Mouse (Mus musculus): ENCODE results near the gene Gm10188.

The Gm10188 gene

GRCm38 (mm10) chr1:132229667-132230066 lies at the start of gene Gm10188:
TSS of gene Gm10188 (minus strand) at chr1:132229767.
- no peak for DNase-seq (ENCODE audit: inconsistent age in 2 of 2, low spot score in 1 of 2)

- peak; percentile 93 to 95 for DNase-seq (ENCODE audit: inconsistent age in 2 of 2, low spot score in 1 of 2)
These were observed 47.6 kb upstream of the Gm10188 start for GRCm38 (mm10) chr1:132277124-132277523.

- DNase-seq (ENCODE audit: inconsistent age in 2 of 2, low spot score in 1 of 2), result peak; percentile 56 to 79
These were observed 47.1 kb upstream of the Gm10188 start for GRCm38 (mm10) chr1:132276694-132277093.

- no peak for DNase-seq (ENCODE audit: inconsistent age in 2 of 2, low spot score in 1 of 2)
These were observed 41.7 kb upstream of the Gm10188 start for GRCm38 (mm10) chr1:132271237-132271636.

GRCm38 (mm10) chr1:132268418-132269060 lies 39.0 kb upstream of the Gm10188 start:
- no peak for DNase-seq (ENCODE audit: inconsistent age in 2 of 2, low spot score in 1 of 2)

GRCm38 (mm10) chr1:132267959-132268358 lies 38.4 kb upstream of the Gm10188 start:
- DNase-seq (ENCODE audit: inconsistent age in 2 of 2, low spot score in 1 of 2), result peak in 1 of 2 experiments; percentile 62

- DNase-seq (ENCODE audit: inconsistent age in 2 of 2, low spot score in 1 of 2), result peak; percentile 56 to 84
These were observed 37.4 kb upstream of the Gm10188 start for GRCm38 (mm10) chr1:132266791-132267557.

- no peak for DNase-seq (ENCODE audit: inconsistent age in 2 of 2, low spot score in 1 of 2)
These were observed 36.4 kb upstream of the Gm10188 start for GRCm38 (mm10) chr1:132265936-132266335.

GRCm38 (mm10) chr1:132265211-132265859 lies 35.8 kb upstream of the Gm10188 start:
- DNase-seq (ENCODE audit: inconsistent age in 2 of 2, low spot score in 1 of 2), result no peak

- DNase-seq (ENCODE audit: inconsistent age in 2 of 2, low spot score in 1 of 2), result peak; percentile 70 to 74
These were observed 35.0 kb upstream of the Gm10188 start for GRCm38 (mm10) chr1:132264577-132264976.

GRCm38 (mm10) chr1:132263618-132264017 lies 34.1 kb upstream of the Gm10188 start:
- DNase-seq (ENCODE audit: inconsistent age in 2 of 2, low spot score in 1 of 2), result no peak

GRCm38 (mm10) chr1:132261058-132261457 lies 31.5 kb upstream of the Gm10188 start:
- no peak for DNase-seq (ENCODE audit: inconsistent age in 2 of 2, low spot score in 1 of 2)

- DNase-seq (ENCODE audit: inconsistent age in 2 of 2, low spot score in 1 of 2), result no peak
These were observed 30.8 kb upstream of the Gm10188 start for GRCm38 (mm10) chr1:132260331-132260730.

- no peak for DNase-seq (ENCODE audit: inconsistent age in 2 of 2, low spot score in 1 of 2)
These were observed 24.9 kb upstream of the Gm10188 start for GRCm38 (mm10) chr1:132254467-132254866.

- DNase-seq (ENCODE audit: inconsistent age in 2 of 2, low spot score in 1 of 2), result no peak
These were observed 17.1 kb upstream of the Gm10188 start for GRCm38 (mm10) chr1:132246641-132247040.

- no peak for DNase-seq (ENCODE audit: inconsistent age in 2 of 2, low spot score in 1 of 2)
These were observed 16.6 kb upstream of the Gm10188 start for GRCm38 (mm10) chr1:132246137-132246536.

- no peak for DNase-seq (ENCODE audit: inconsistent age in 2 of 2, low spot score in 1 of 2)
These were observed 15.4 kb upstream of the Gm10188 start for GRCm38 (mm10) chr1:132245010-132245409.

- peak; percentile 61 to 89 for DNase-seq (ENCODE audit: inconsistent age in 2 of 2, low spot score in 1 of 2)
These were observed 8.1 kb upstream of the Gm10188 start for GRCm38 (mm10) chr1:132237585-132238159.

GRCm38 (mm10) chr1:132234757-132235273 lies 5.2 kb upstream of the Gm10188 start:
- no peak for DNase-seq (ENCODE audit: inconsistent age in 2 of 2, low spot score in 1 of 2)

- peak in 1 of 2 experiments; percentile 54 for DNase-seq (ENCODE audit: inconsistent age in 2 of 2, low spot score in 1 of 2)
These were observed 4.0 kb upstream of the Gm10188 start for GRCm38 (mm10) chr1:132233566-132233965.

All from adrenal gland, adult (tissue).